Mouse (Mus musculus) G1E (cell line): Measurements from ENCODE around the gene Angptl2. TPM values are rescaled to one million over a fixed set of nuclear protein-coding genes. Genes with fewer than 3 reads are reported as not detected.
A peak's percentile ranks its signal among the peaks of the same experiment; 100 is the strongest.
"Not testable (repeated sequence)": the region's sequence is repeated elsewhere in the genome, so short reads cannot be mapped to it uniquely, and the experiment has no call there.

Source experiments
- ATAC-seq: 2 replicates; pipeline ENCODE4 v1.8.0; 2016; ENCODE audit warnings: mild to moderate bottlenecking; ENCODE audit not compliant: insufficient number of reproducible peaks, poor library complexity, low FRiP score, severe bottlenecking; ENCODE audit errors: extremely low read depth
- DNase-seq: peaks from one replicate; pipeline ENCODE4 v3.0.0; 2012; ENCODE audit warnings: low spot score
- H3K27me3 ChIP-seq: 2 replicates; pipeline ENCODE4 v1.6.1; 2012; ENCODE audit warnings: mild to moderate bottlenecking, low read length, inconsistent platforms; ENCODE audit not compliant: insufficient read depth
- H3K36me3 ChIP-seq: replicated peaks from 2 replicates; pipeline ENCODE3; 2012; ENCODE audit warnings: mild to moderate bottlenecking, inconsistent platforms
- H3K4me1 ChIP-seq: 2 replicates; pipeline ENCODE4 v1.6.1; 2012; ENCODE audit warnings: low read depth, low read length, inconsistent platforms, mixed read lengths; ENCODE audit not compliant: insufficient read depth
- H3K4me3 ChIP-seq: 2 replicates; pipeline ENCODE4 v1.5.1; 2012; ENCODE audit warnings: low read depth, mild to moderate bottlenecking, inconsistent platforms, low read length, moderate library complexity, mixed read lengths
- H3K9me3 ChIP-seq: replicated peaks from 2 replicates; pipeline ENCODE4 v1.6.1; 2012; ENCODE audit warnings: inconsistent platforms
- CTCF ChIP-seq: IDR thresholded peaks from 2 replicates; pipeline ENCODE4 v1.5.1; 2012; ENCODE audit warnings: low read depth, low read length, inconsistent platforms, mixed read lengths
- GATA1 ChIP-seq: IDR thresholded peaks from 2 replicates; pipeline ENCODE4 v1.6.1; 2012; ENCODE audit warnings: borderline replicate concordance, low read length, inconsistent platforms, mixed read lengths
- GATA2 ChIP-seq: IDR thresholded peaks from 2 replicates; pipeline ENCODE4 v1.6.1; 2012; ENCODE audit warnings: low read depth, low read length, inconsistent platforms, borderline replicate concordance
- POLR2AphosphoS5 ChIP-seq: IDR thresholded peaks from 2 replicates; pipeline ENCODE4 v1.6.1; 2012; ENCODE audit warnings: low read depth, low read length, inconsistent platforms; ENCODE audit not compliant: insufficient replicate concordance
- TAL1 ChIP-seq: conservative IDR thresholded peaks from 2 replicates; pipeline ENCODE4 v1.6.1; 2012; ENCODE audit warnings: low read depth, low read length, inconsistent platforms, mixed read lengths
- polyA plus RNA-seq: library from polyadenylated mRNA; stranded (reverse); fragments of >175 nt; gene quantifications from 2 replicates; pipeline ENCODE4 v1.2.3, GENCODE M21; 2012
- total RNA-seq, 2 experiments: library from RNA; stranded (forward) in 1 of 2; stranded (reverse) in 1 of 2; fragments of 200-1000 nt in 1 of 2; fragments of >200 nt in 1 of 2; fragmentation: Nextera tagmentation in 1 of 2; gene quantifications; 2 replicates each; pipeline ENCODE4 v1.2.3; 2014 to 2017

Gene Angptl2
- total and polyA plus RNA-seq, 3 experiments, result 0.11 TPM; not detected in 2

DNA sequence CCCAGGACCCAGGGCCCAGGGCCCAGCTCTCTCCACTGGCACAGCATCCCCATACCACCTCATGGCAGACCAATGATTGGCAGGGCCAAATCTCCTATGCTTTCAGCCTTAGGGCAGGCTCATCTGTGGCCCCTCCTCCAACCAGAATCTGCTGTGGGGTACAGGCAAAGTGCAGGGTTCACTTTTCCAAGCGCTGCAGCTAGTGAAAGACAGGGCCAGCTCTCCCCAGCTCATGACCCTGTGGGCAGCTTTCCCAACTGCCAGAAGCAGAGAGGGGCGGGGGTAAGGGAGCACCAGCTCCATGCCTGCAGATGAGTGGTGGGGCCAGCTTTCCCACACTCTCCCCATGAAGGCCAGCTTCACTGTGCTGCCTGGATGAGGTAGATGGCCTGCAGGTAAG, 5.0 kb upstream of the Angptl2 start:
- Histone ChIP-seq H3K4me3 (no peak overlapping the region), H3K36me3 (no peaks in the 10 kb centered on the region), H3K4me1 (peaks cover 4% of the 10 kb centered on the region; the same call in 1 of the 2 replicates), H3K27me3 (peaks cover 26% of the 10 kb centered on the region), H3K9me3 (no peaks in the 10 kb centered on the region)
- ATAC-seq (no peak), DNase-seq (no peak)
- TF ChIP-seq CTCF, result no peak
- no peak for TF ChIP-seq GATA2
- TF ChIP-seq TAL1, result no peak
- no peak for TF ChIP-seq POLR2AphosphoS5
- TF ChIP-seq GATA1, result no peak

DNA sequence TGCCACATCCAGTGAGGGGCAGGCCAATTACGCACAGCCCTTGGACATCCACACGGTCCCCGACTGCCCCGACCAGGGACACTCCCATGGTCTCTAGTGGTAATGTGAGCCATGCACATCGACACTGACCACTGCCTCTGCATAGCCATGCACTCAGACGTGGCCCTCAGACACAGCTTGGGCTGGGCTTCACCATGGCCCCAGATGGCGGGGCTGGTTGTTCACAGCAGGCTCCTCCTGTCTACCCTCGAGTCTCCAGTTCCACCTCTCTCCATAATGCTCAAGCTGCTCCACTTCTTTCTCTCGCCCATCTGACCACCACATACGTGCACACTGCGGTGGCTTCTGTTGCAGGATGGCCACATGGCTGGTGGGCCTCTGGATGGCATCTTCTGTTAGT, 4.6 kb upstream of the Angptl2 start:
- H3K4me3 ChIP-seq, H3K9me3 ChIP-seq, ATAC-seq, DNase-seq, H3K4me1 ChIP-seq, H3K36me3 ChIP-seq: not testable (repeated sequence)
- H3K27me3 ChIP-seq, result peaks cover 30% of the 10 kb centered on the region

DNA sequence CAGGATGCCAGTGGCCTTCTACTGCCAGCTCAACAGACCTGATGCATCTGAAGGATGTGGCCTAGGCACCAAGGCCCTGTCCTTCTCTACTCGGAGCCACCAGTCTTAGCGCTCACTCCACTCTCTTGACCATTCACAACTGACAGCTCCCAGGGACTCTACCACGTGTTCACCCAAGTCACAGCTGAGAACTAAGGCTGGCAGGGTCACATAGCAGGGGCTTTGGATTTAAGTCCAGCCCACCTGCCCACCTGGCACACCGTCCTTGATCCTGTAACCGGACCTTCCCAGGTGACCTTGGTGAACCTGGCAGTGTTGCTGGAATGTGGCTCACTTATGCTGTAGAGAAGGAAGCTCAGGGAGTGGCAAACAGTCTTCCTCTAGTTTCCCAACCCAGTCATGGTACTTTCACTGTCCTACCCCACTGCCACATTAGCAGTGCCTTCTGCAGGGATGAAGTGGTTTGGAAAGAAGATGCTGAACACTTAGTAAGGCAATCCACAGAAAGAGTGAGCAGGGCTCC, 631 bp upstream of the Angptl2 start:
- Histone ChIP-seq H3K4me1 (peaks cover 4% of the 10 kb centered on the region; the same call in 1 of the 2 replicates), H3K4me3 (no peak overlapping the region), H3K27me3 (peaks cover 39% of the 10 kb centered on the region), H3K36me3 (no peaks in the 10 kb centered on the region), H3K9me3 (no peaks in the 10 kb centered on the region)
- DNase-seq (no peak), ATAC-seq (no peak)
- TF ChIP-seq TAL1, result no peak
- no peak for TF ChIP-seq GATA1
- no peak for TF ChIP-seq POLR2AphosphoS5
- no peak for TF ChIP-seq GATA2
- TF ChIP-seq CTCF, result no peak

DNA sequence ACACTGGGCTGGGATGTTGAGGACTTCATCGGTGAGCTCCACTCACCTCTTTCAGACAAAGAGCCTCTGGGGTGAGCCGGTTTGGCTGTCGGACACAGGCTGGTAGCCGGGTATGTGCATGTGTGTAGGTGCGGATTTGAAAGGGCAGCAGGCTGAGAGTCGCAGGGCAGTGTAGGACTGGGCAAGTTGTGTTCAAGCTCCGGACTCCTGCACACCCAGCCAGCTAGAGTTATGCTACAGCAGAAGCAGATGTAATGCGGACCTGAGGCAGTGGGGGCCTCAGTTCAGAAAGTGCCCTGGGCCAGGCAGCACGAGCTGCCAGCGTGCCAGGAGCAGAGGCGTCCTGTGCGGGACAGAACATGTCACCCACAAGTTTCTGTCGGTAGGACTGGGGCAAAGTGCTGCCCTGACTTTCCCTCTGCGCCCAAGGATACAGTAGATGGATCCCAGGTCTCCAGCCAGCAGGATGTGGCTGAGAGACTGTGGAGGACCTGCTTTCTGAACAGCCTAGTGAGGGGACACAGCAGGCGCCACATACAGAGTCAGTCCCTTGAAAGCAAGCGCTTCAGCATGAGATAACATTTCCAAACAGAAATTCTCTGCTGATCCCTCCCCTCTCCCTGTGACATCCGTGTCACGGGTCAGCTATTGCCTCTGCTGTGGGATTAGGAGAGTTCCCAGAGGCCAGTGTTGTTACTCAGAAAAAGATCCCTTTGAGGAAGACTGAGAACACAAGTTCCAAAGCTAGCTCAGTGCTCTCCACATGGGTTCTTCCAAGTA, 966 bp downstream of the Angptl2 start:
- H3K36me3 ChIP-seq, result no peaks in the 10 kb centered on the region
- TF ChIP-seq GATA2, result no peak
- TF ChIP-seq CTCF, result no peak
- TF ChIP-seq GATA1, result no peak
- TF ChIP-seq TAL1, result no peak
- no peak for TF ChIP-seq POLR2AphosphoS5
- H3K4me3 ChIP-seq, result no peak overlapping the region
- H3K9me3 ChIP-seq, result no peaks in the 10 kb centered on the region
- peaks cover 27% of the 10 kb centered on the region for H3K27me3 ChIP-seq
- peaks cover 4% of the 10 kb centered on the region; the same call in 1 of the 2 replicates for H3K4me1 ChIP-seq
- DNase-seq, result no peak
- no peak for ATAC-seq

DNA sequence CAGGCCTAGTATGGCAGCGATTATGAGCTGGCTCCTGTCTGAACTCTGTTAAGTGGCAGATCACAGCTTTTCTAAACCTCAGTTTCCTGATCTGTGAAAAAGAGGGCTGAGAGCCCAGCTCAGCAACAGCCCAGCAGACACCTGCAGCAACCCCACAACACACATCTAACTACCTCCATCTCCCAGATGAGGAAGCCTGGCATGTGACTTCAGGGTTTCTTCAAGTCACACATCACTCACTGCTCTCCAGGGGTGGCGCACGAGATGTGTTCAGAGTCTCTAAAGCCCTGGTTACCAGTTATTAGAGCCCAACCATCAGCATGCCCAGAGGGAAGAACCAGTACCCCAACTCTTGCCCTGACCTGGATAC, 1.5 kb downstream of the Angptl2 start:
- no peaks in the 10 kb centered on the region for H3K36me3 ChIP-seq
- H3K9me3 ChIP-seq, result no peaks in the 10 kb centered on the region
- H3K4me1 ChIP-seq, result peaks cover 4% of the 10 kb centered on the region; the same call in 1 of the 2 replicates
- no peak for DNase-seq
- H3K4me3 ChIP-seq, result no peak overlapping the region
- TF ChIP-seq GATA1, result no peak
- TF ChIP-seq POLR2AphosphoS5, result no peak
- TF ChIP-seq TAL1, result no peak
- TF ChIP-seq GATA2, result no peak
- TF ChIP-seq CTCF, result no peak
- H3K27me3 ChIP-seq, result peaks cover 27% of the 10 kb centered on the region
- ATAC-seq, result no peak

DNA sequence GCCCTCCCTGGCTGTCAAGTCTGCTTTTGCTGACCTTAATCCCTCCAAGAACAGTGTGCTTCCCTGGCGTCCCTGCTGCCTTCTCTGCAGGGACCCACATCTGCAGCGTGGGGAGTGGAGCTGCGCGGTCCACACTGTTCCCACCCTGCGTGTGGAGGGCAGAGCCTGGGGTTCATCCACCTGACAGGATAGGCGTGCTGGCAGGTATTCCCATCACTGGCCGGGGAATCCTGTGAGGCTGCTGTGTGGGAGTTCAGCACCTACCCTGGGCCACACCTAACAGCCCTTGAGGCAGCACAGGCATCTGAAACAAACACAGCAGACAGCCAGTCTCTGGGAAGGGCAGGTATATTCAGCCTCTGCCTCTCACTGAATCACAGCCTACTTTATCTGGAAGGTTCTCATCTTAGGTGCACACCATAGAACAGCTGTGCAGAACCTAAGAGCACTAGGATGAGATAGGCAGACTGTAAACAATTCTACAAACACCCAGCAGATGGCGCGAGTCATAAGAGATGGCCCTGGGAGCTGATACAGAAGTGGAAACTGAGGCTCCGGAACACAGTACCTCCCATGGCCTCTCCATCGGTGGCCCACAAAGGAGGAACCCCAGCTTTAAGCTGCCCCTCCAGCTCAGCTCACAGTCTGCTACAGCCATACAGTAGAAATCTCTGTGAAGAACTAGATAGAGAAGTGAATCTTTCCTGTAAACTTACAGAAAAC, 3.2 kb downstream of the Angptl2 start:
- peaks cover 25% of the 10 kb centered on the region for H3K27me3 ChIP-seq
- H3K9me3 ChIP-seq, result no peaks in the 10 kb centered on the region
- TF ChIP-seq GATA2 (no peak), GATA1 (no peak), TAL1 (no peak), POLR2AphosphoS5 (no peak), CTCF (no peak)
- H3K4me1 ChIP-seq, result peaks cover 4% of the 10 kb centered on the region; the same call in 1 of the 2 replicates
- ATAC-seq, result no peak
- no peak overlapping the region for H3K4me3 ChIP-seq
- DNase-seq, result peak; percentile 31
- H3K36me3 ChIP-seq, result no peaks in the 10 kb centered on the region
